Mouse (Mus musculus): ENCODE results near the gene Sgk1. TPM values are rescaled to one million over a fixed set of nuclear protein-coding genes. Genes with fewer than 3 reads are reported as not detected.

Gene Sgk1
- total and polyA plus RNA-seq, 2 experiments from 2014 or later = 46.6 to 65.4 TPM

DNA sequence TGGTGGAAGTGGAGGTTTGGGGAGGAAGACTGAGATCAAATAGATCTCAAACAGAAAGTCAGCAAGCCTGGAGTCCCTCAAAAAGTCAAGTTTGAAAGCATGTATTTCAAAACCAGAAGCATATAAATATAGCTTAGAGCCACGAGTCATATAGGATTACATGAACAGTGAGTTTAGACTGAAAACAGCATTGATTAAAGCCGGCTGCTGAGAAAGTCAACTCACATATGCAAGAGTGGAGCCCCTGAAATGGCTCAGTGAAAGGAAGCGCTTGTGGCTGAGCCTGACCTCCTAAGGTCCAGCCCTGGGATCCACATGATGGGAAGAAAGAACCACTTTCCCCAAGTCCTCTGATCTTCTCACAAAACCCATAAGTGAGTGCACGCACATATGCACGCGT, 38.7 kb upstream of the Sgk1 start:
- no peak for DNase-seq (ENCODE audit: low spot score)

DNA sequence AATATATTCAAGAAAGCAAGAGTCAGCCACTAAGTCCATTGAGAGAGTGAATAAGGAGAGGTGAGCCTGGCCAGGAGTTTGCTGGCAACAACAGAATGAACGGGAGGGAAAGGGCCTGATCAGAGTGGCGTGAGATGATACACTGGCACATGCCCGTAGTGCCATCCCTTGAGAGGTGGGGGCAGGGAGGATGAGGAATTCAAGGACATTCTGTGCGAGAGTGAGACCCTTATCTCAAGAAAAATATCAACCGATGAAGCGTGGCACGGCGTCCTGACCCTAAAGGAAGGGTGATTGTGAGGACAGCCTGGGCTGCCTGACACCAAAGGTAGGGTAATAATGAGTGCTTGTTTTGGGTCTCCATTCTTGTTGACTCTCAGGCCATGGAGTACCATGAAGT, 38.1 kb upstream of the Sgk1 start:
- 94% methylated on average over 8 of the region's 8 CpGs for WGBS
- Histone ChIP-seq H3K4me2 (ENCODE audit: low read depth, low read length, poor library complexity, severe bottlenecking) (no peak overlapping the region), H3K4me3 (ENCODE audit: low read depth, low read length) (no peak overlapping the region), H3K36me3 (ENCODE audit: insufficient read depth, low read length) (no peaks in the 10 kb centered on the region), H3K27me3 (ENCODE audit: insufficient read depth, low read length) (no peaks in the 10 kb centered on the region), H3K27ac (ENCODE audit: low read depth, low read length) (no peak overlapping the region), H3K9ac (replicated peaks; ENCODE audit: low read length, poor library complexity, severe bottlenecking) (no peak overlapping the region), H3K9me3 (ENCODE audit: low read length) (no peaks in the 10 kb centered on the region), H3K4me1 (ENCODE audit: insufficient read depth, low read length) (no peaks in the 10 kb centered on the region)
- no peak for TF ChIP-seq CTCF (IDR thresholded peaks at IDR 0.05)
- ATAC-seq (ENCODE audit: low FRiP score) (no peak), DNase-seq (ENCODE audit: low spot score) (no peak)

More for the DNA sequence above, 38.7 kb upstream of the Sgk1 start:
- ATAC-seq (ENCODE audit: low FRiP score) = no peak
- H3K9ac ChIP-seq (replicated peaks; ENCODE audit: low read length, poor library complexity, severe bottlenecking) = no peak overlapping the region
- H3K4me1 ChIP-seq (ENCODE audit: insufficient read depth, low read length) = no peaks in the 10 kb centered on the region
- no peaks in the 10 kb centered on the region for H3K36me3 ChIP-seq (ENCODE audit: insufficient read depth, low read length)
- TF ChIP-seq CTCF (IDR thresholded peaks at IDR 0.05) = no peak
- H3K27me3 ChIP-seq (ENCODE audit: insufficient read depth, low read length) = no peaks in the 10 kb centered on the region
- no peak overlapping the region for H3K4me3 ChIP-seq (ENCODE audit: low read depth, low read length)
- no peak overlapping the region for H3K27ac ChIP-seq (ENCODE audit: low read depth, low read length)
- no peak overlapping the region for H3K4me2 ChIP-seq (ENCODE audit: low read depth, low read length, poor library complexity, severe bottlenecking)
- 92% methylated on average over 6 of the region's 6 CpGs for whole genome bisulfite sequencing
- no peaks in the 10 kb centered on the region for H3K9me3 ChIP-seq (ENCODE audit: low read length)

DNA sequence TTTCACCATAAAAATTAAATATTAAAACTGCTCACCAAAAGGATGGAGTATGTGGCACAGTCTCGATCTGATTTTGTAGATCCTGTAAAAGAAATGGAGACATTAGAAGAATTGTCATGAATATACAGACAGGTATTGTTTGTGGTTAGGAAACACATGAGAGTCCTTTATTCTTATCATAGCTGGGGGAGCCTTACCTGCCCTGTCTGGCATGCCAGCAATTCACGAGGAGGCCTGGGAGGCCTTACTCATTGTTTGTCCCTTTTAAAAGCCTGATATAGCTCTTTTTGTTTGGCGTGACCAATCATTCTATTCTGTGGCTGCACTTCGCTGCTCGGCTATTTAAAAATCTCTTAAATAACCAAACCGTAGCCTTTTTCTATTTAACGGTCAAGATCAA, 37.6 kb upstream of the Sgk1 start:
- ATAC-seq (ENCODE audit: low FRiP score) (no peak), DNase-seq (ENCODE audit: low spot score) (no peak)
- WGBS = 40% methylated on average over 7 of the region's 7 CpGs
- Histone ChIP-seq H3K4me2 (ENCODE audit: low read depth, low read length, poor library complexity, severe bottlenecking) (no peak overlapping the region), H3K27me3 (ENCODE audit: insufficient read depth, low read length) (no peaks in the 10 kb centered on the region), H3K9me3 (ENCODE audit: low read length) (no peaks in the 10 kb centered on the region), H3K4me1 (ENCODE audit: insufficient read depth, low read length) (no peaks in the 10 kb centered on the region), H3K9ac (replicated peaks; ENCODE audit: low read length, poor library complexity, severe bottlenecking) (no peak overlapping the region), H3K36me3 (ENCODE audit: insufficient read depth, low read length) (no peaks in the 10 kb centered on the region), H3K4me3 (ENCODE audit: low read depth, low read length) (no peak overlapping the region), H3K27ac (ENCODE audit: low read depth, low read length) (no peak overlapping the region)
- no peak for TF ChIP-seq CTCF (IDR thresholded peaks at IDR 0.05)

DNA sequence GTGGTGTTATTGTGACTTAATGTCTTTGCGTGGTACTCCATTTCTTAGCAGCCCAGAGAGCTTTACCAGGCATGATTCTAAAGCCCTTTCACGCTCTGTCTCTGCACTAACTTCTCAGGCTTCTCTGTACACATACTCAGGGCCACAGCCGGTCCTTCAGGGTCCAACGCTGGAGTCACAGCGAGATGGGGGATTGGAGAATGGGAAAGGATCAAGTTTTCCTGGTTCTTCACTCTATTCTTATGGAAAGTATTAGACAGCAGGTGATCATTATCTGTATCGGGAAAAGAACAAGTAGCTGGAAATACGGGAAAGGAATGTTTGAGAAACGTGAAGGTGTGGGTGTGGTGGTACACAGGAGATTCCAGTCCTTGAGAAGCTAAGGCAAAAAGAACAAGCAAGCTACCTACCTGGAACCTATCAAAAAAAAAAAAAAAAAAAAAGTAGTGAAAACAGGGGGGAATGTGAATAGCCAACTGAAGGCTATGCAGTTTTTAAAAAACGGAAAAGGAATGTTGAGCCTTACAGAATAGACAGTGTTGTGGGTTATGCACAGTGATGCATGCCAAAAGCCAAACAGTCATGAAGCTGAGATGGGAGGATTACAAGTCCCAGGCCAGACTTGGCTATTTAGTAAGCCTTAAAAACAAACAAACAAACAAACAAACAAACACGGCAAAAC, 36.2 kb upstream of the Sgk1 start:
- DNase-seq (ENCODE audit: low spot score) (no peak), ATAC-seq (ENCODE audit: low FRiP score) (no peak)
- Histone ChIP-seq H3K27me3 (ENCODE audit: insufficient read depth, low read length) (no peaks in the 10 kb centered on the region), H3K4me3 (ENCODE audit: low read depth, low read length) (no peak overlapping the region), H3K9ac (replicated peaks; ENCODE audit: low read length, poor library complexity, severe bottlenecking) (no peak overlapping the region), H3K4me1 (ENCODE audit: insufficient read depth, low read length) (no peaks in the 10 kb centered on the region), H3K4me2 (ENCODE audit: low read depth, low read length, poor library complexity, severe bottlenecking) (no peak overlapping the region), H3K27ac (ENCODE audit: low read depth, low read length) (no peak overlapping the region), H3K36me3 (ENCODE audit: insufficient read depth, low read length) (no peaks in the 10 kb centered on the region), H3K9me3 (ENCODE audit: low read length) (no peaks in the 10 kb centered on the region)
- 71% methylated on average over 10 of the region's 10 CpGs for WGBS
- no peak for TF ChIP-seq CTCF (IDR thresholded peaks at IDR 0.05)

DNA sequence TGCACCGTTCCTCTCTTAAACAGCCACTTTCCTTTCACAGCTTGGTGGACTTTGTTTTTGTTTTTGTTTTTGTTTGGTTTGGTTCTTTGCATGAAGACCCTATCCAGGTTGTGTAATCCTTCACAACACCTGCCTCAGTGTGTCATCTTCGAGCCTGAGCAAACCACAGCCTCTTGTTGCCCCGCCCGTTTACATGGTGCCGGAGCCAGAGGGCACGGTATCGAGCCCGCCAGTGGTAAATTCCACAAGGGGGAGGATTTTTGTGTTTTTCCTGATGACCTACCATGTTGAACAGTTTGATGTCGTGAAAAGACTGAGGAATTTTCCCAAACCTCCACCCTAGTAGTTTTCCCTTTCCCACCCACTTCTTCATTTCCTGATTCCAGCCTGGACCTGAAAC, 35.6 kb upstream of the Sgk1 start:
- no peak for ATAC-seq (ENCODE audit: low FRiP score)
- no peaks in the 10 kb centered on the region for H3K9me3 ChIP-seq (ENCODE audit: low read length)
- H3K4me3 ChIP-seq (ENCODE audit: low read depth, low read length) = no peak overlapping the region
- no peak overlapping the region for H3K27ac ChIP-seq (ENCODE audit: low read depth, low read length)
- no peaks in the 10 kb centered on the region for H3K4me1 ChIP-seq (ENCODE audit: insufficient read depth, low read length)
- H3K4me2 ChIP-seq (ENCODE audit: low read depth, low read length, poor library complexity, severe bottlenecking) = no peak overlapping the region
- no peaks in the 10 kb centered on the region for H3K36me3 ChIP-seq (ENCODE audit: insufficient read depth, low read length)
- DNase-seq (ENCODE audit: low spot score) = no peak
- TF ChIP-seq CTCF (IDR thresholded peaks at IDR 0.05) = no peak
- no peaks in the 10 kb centered on the region for H3K27me3 ChIP-seq (ENCODE audit: insufficient read depth, low read length)
- 97% methylated on average over 9 of the region's 9 CpGs for WGBS
- no peak overlapping the region for H3K9ac ChIP-seq (replicated peaks; ENCODE audit: low read length, poor library complexity, severe bottlenecking)

DNA sequence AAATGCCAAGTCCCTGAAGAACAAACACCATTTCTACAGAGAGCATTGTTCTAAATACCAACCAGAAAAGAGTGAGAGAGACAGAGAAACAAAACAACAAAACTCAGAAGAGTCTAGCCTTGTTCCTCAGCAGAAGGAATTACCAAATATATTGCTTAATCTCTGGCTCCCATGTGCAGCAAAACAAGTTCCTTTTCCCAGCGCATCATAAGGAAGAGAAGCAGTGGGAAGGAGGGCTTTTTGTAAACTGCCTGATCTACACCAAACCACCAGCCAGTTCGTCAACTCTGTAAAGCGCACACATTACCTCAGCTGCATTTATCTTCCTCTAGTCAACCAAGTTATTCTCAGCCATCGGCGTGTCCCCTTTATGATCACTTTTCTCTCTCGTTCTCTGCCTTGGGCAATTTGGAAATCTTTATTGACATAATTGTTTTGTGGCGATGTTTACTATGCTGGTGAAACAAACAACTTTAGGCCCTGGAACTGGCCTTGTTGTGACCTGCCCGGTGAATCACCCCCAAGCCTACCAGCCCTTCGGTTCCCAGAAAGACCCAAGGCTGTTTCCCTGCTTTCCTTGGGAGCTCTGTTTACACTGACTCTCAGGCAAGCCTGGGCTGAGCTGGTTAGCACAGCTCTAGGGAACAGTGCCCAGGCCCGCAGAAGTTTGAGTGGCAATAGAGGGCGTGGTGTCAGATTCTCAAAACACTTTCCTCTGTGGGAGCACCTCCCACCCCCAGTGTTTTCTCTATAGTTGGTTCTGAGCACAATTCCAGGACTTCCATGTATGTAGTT, 34.8 kb upstream of the Sgk1 start:
- Histone ChIP-seq H3K27ac (ENCODE audit: low read depth, low read length) (no peak overlapping the region), H3K9ac (replicated peaks; ENCODE audit: low read length, poor library complexity, severe bottlenecking) (no peak overlapping the region), H3K36me3 (ENCODE audit: insufficient read depth, low read length) (no peaks in the 10 kb centered on the region), H3K4me2 (ENCODE audit: low read depth, low read length, poor library complexity, severe bottlenecking) (no peak overlapping the region), H3K27me3 (ENCODE audit: insufficient read depth, low read length) (no peaks in the 10 kb centered on the region), H3K9me3 (ENCODE audit: low read length) (no peaks in the 10 kb centered on the region), H3K4me1 (ENCODE audit: insufficient read depth, low read length) (no peaks in the 10 kb centered on the region), H3K4me3 (ENCODE audit: low read depth, low read length) (no peak overlapping the region)
- TF ChIP-seq CTCF (IDR thresholded peaks at IDR 0.05) = no peak
- ATAC-seq (ENCODE audit: low FRiP score) = no peak
- no peak for DNase-seq (ENCODE audit: low spot score)
- 94% methylated on average over 11 of the region's 11 CpGs for WGBS

Measured in midbrain, postnatal 0 days (tissue).